ENCODE assay signal across 9 mouse cellular contexts in genomic region chr10:18318916-18319481, GRCm38 (mm10). TPM values are rescaled to one million over a fixed set of nuclear protein-coding genes. Genes with fewer than 3 reads are reported as not detected.
DNase-seq lines count a peak whose midpoint lies in the region; ATAC-seq and TF ChIP-seq lines count a peak whose summit lies in the region.
"Had no signal": no experiment of that assay in that cellular context is flagged by ENCODE, and none has a peak within 500 bp of the region (broad histone marks: within the 10 kb centered on the region; RNA-seq: fewer than 3 reads in every experiment).

Nhsl1 (plus strand) TSS chr10:18318985.

- H3K9me3 ChIP-seq in erythroblast, embryonic 14.5 days (ENCODE audit: control insufficient read depth, low read length), result no peaks in the 10 kb centered on the region
- H3K9me3 ChIP-seq in embryonic facial prominence, embryonic 11.5 days (replicated peaks; ENCODE audit: control insufficient read depth, low read length), result no peaks in the 10 kb centered on the region

- H3K9ac ChIP-seq in embryonic facial prominence, embryonic 11.5 days (replicated peaks; ENCODE audit: low read length), result peak within 1 kb of the TSS; percentile 94
- peak within 1 kb of the TSS; percentile 99 for H3K9ac ChIP-seq in liver, adult 2 months (ENCODE audit: low read depth, low read length)

- no peak for TF ChIP-seq POLR2A in liver, adult 2 months (IDR thresholded peaks at IDR 0.05; ENCODE audit: extremely low read depth, insufficient read depth, low read length)
- TF ChIP-seq POLR2A in myocyte (IDR thresholded peaks at IDR 0.05; ENCODE audit: insufficient read length, low read depth), result peak; percentile 50

- no peaks in the 10 kb centered on the region for H3K36me3 ChIP-seq in erythroblast, embryonic 14.5 days (ENCODE audit: control insufficient read depth)
- H3K36me3 ChIP-seq in embryonic facial prominence, embryonic 11.5 days (replicated peaks; ENCODE audit: control insufficient read depth, insufficient read depth, low read depth, low read length), result no peaks in the 10 kb centered on the region
- no peaks in the 10 kb centered on the region for H3K36me3 ChIP-seq in liver, adult 2 months (ENCODE audit: control insufficient read depth, insufficient read depth, low read length)
- H3K36me3 ChIP-seq in myocyte (ENCODE audit: control insufficient read depth, insufficient read depth), result no peaks in the 10 kb centered on the region

- H3K4me3 ChIP-seq in erythroblast, embryonic 14.5 days (replicated peaks), result peak within 1 kb of the TSS; percentile 57
- peak within 1 kb of the TSS; percentile 70 for H3K4me3 ChIP-seq in embryonic facial prominence, embryonic 11.5 days (ENCODE audit: low read depth, low read length)
- peak within 1 kb of the TSS; percentile 97 for H3K4me3 ChIP-seq in liver, adult 2 months (ENCODE audit: insufficient read depth, low read depth, low read length)
- peak within 1 kb of the TSS; percentile 24 for H3K4me3 ChIP-seq in myocyte

- H3K27ac ChIP-seq in embryonic facial prominence, embryonic 11.5 days (replicated peaks; ENCODE audit: low read depth, low read length), result peak within 1 kb of the TSS; percentile 72
- H3K27ac ChIP-seq in liver, adult 2 months (replicated peaks; ENCODE audit: insufficient read depth, low read depth, low read length), result peak within 1 kb of the TSS; percentile 50

- 0% methylated on average over 63 of the region's 63 CpGs for WGBS in embryonic facial prominence, embryonic 11.5 days
- under 1% methylated on average over 63 of the region's 63 CpGs for WGBS in liver, adult 2 months

- H3K27me3 ChIP-seq in erythroblast, embryonic 14.5 days (ENCODE audit: control insufficient read depth), result peaks cover 34% of the 10 kb centered on the region
- no peaks in the 10 kb centered on the region for H3K27me3 ChIP-seq in embryonic facial prominence, embryonic 11.5 days (ENCODE audit: control insufficient read depth, insufficient read depth, low read length)
- H3K27me3 ChIP-seq in liver, adult 2 months (ENCODE audit: control insufficient read depth, insufficient read depth, low read length), result no peaks in the 10 kb centered on the region
- no peaks in the 10 kb centered on the region for H3K27me3 ChIP-seq in myocyte (ENCODE audit: control insufficient read depth, insufficient read depth, insufficient read length)
- H3K27me3 ChIP-seq: CH12.LX had no signal

- DNase-seq in embryonic facial prominence, embryonic 11.5 days (ENCODE audit: low spot score), result peak; percentile 73
- peak; percentile 45 to 49 for DNase-seq in heart, adult 9 months (ENCODE audit: low spot score in 2 of 2)
- peak; percentile 28 to 70 for DNase-seq in kidney, adult 8-10 months
- peak; percentile 18 for DNase-seq in liver, adult 2 months (ENCODE audit: extremely low read depth, low read depth, low spot score)
- peak; percentile 80 for DNase-seq in testis, postnatal 10 days (ENCODE audit: low spot score)

- no peaks in the 10 kb centered on the region for H3K4me1 ChIP-seq in erythroblast, embryonic 14.5 days (ENCODE audit: control insufficient read depth)
- no peaks in the 10 kb centered on the region for H3K4me1 ChIP-seq in embryonic facial prominence, embryonic 11.5 days (ENCODE audit: control insufficient read depth, insufficient read depth, low read length)
- H3K4me1 ChIP-seq in liver, adult 2 months (ENCODE audit: control insufficient read depth, insufficient read depth, low read length), result peaks cover 7% of the 10 kb centered on the region; the same call in 1 of the 2 replicates

- peak within 1 kb of the TSS; percentile 24 for H3ac ChIP-seq in myocyte (ENCODE audit: control insufficient read depth, insufficient read length)

- H3K79me2 ChIP-seq in liver, adult 2 months (ENCODE audit: control insufficient read depth, insufficient read depth, low read length), result peaks cover 22% of the 10 kb centered on the region
- H3K79me2 ChIP-seq in myocyte (ENCODE audit: control insufficient read depth, insufficient read depth), result no peaks in the 10 kb centered on the region

- ATAC-seq in erythroblast, adult 5-6 weeks (replicated peaks; ENCODE audit: low FRiP score, poor library complexity, severe bottlenecking), result no peak
- peak; percentile 89 for ATAC-seq in embryonic facial prominence, embryonic 11.5 days (replicated peaks; ENCODE audit: insufficient number of reproducible peaks, low FRiP score, low TSS enrichment, low read depth)

- peak within 1 kb of the TSS; percentile 94 for H3K4me2 ChIP-seq in embryonic facial prominence, embryonic 11.5 days (ENCODE audit: low read depth, low read length)
- H3K4me2 ChIP-seq in myocyte (ENCODE audit: low read depth), result peak within 1 kb of the TSS; percentile 70

- TF ChIP-seq CTCF in liver, adult 2 months (IDR thresholded peaks at IDR 0.05; ENCODE audit: low read depth, low read length), result peak; percentile 83

TF ChIP-seq in myocyte, 11 proteins besides CTCF, POLR2A, EP300 and RAD21:
- TF ChIP-seq POLR2AphosphoS2 (IDR thresholded peaks at IDR 0.05; ENCODE audit: insufficient read length, low read depth) (no peak), MYOG (IDR thresholded peaks at IDR 0.05; ENCODE audit: control insufficient read depth in 1 of 3, insufficient read depth in 1 of 3, insufficient read length in 2 of 3, low read depth in 2 of 3) (peak in 2 of 3 experiments; percentile 37 to 70), E2F4 (IDR thresholded peaks at IDR 0.05; ENCODE audit: insufficient read depth) (no peak), CEBPB (IDR thresholded peaks at IDR 0.05; ENCODE audit: insufficient read depth, poor library complexity, severe bottlenecking) (no peak), TCF12 (IDR thresholded peaks at IDR 0.05; ENCODE audit: insufficient read depth, poor library complexity, severe bottlenecking) (no peak), MYOD1 (IDR thresholded peaks at IDR 0.05; ENCODE audit: control insufficient read depth in 1 of 3, insufficient read length in 2 of 3, low read depth in 2 of 3) (peak in 1 of 3 experiments; percentile 47), REST (IDR thresholded peaks at IDR 0.05; ENCODE audit: insufficient read depth, insufficient read length) (no peak), USF1 (IDR thresholded peaks at IDR 0.05; ENCODE audit: low read depth) (no peak)

RNA-seq across cellular contexts. Expression of gene Nhsl1, which starts in this region (rescaled TPM):
- 0.02 TPM in 1 of 2 replicates, not detected in the other for polyA plus RNA-seq in erythroblast, embryonic 14.5 days (2012)
- total RNA-seq in erythroblast, adult 5-6 weeks (2015; ENCODE audit: low replicate concordance), result not detected in 2 replicates
- total RNA-seq in erythroblast, adult 5-6 weeks (2017; ENCODE audit: low replicate concordance), result 1.7 TPM in 1 of 2 replicates, not detected in the other
- polyA plus RNA-seq in embryonic facial prominence, embryonic 11.5 days (2014; fragmentation: Nextera tagmentation; extraction: Ambion mirVana), result 12.1 and 12.5 TPM in 2 replicates
- 2.8 and 5.0 TPM in 2 replicates for total RNA-seq in liver, adult 2 months (2014; rRNA removed)
- 1.5 and 2.6 TPM in 2 replicates for polyA plus RNA-seq in liver, adult 2 months (2012; rRNA removed)
- polyA plus RNA-seq in myocyte (2012; fragmentation: generic; extraction: Trizol), result 5.4 TPM

Comparison
In these comparisons a context has a peak if more than half of its experiments do, and no peak if none do; other contexts are left out.
1. H3K4me3 ChIP-seq: peak in every context shown above with its lines; median percentile 97 in liver, adult 2 months; 70 in embryonic facial prominence, embryonic 11.5 days; 57 in erythroblast, embryonic 14.5 days; 24 in myocyte.
2. DNase-seq: peak in every context shown above with its lines; median percentile 80 in testis, postnatal 10 days; 73 in embryonic facial prominence, embryonic 11.5 days; 49 in kidney, adult 8-10 months; 47 in heart, adult 9 months; 18 in liver, adult 2 months.